Mouse (Mus musculus) forebrain, embryonic 10.5 days (tissue): ENCODE data around the gene Esr2. TPM values are rescaled to one million over a fixed set of nuclear protein-coding genes. Genes with fewer than 3 reads are reported as not detected.
A peak's percentile ranks its signal among the peaks of the same experiment; 100 is the strongest.
"Not testable (repeated sequence)": the region's sequence is repeated elsewhere in the genome, so short reads cannot be mapped to it uniquely, and the experiment has no call there.

Experiments used
- DNase-seq: peaks from one replicate; pipeline ENCODE4 v3.0.0-alpha.2; 2017; ENCODE audit warnings: low spot score; ENCODE audit errors: extremely low spot score
- H3K27ac ChIP-seq: fragments of 300-500 bp; sonication (generic); 2 replicates; pipeline ENCODE4 v1.5.1; 2016; ENCODE audit warnings: mild to moderate bottlenecking
- H3K27me3 ChIP-seq: fragments of 300-500 bp; sonication (generic); 2 replicates; pipeline ENCODE4 v1.6.1; 2016; ENCODE audit warnings: mild to moderate bottlenecking; ENCODE audit not compliant: poor library complexity, severe bottlenecking
- H3K36me3 ChIP-seq: fragments of 300-500 bp; sonication (generic); replicated peaks from 2 replicates; pipeline ENCODE4 v1.6.1; 2016; ENCODE audit warnings: mild to moderate bottlenecking, moderate library complexity
- H3K4me1 ChIP-seq: fragments of 300-500 bp; sonication (generic); 2 replicates; pipeline ENCODE4 v1.6.1; 2016
- H3K4me3 ChIP-seq: fragments of 300-500 bp; sonication (generic); 2 replicates; pipeline ENCODE4 v1.5.1; 2016; ENCODE audit warnings: mild to moderate bottlenecking, moderate library complexity
- H3K9me3 ChIP-seq: fragments of 300-500 bp; sonication (generic); 2 replicates; pipeline ENCODE4 v1.6.1; 2016; ENCODE audit warnings: mild to moderate bottlenecking, moderate library complexity
- WGBS: fragments of 180-500 bp; shearing (Covaris S2); methylation state at CpG from one replicate; pipeline ENCODE4 v1.1.7; 2016; 5-methylcytosine and 5-hydroxymethylcytosine counted together
- polyA plus RNA-seq: library from polyadenylated mRNA; unstranded; fragments of >200 nt; fragmentation: Nextera tagmentation; extraction: Ambion mirVana; gene quantifications from 2 replicates; pipeline ENCODE4 v1.2.1, GENCODE M21; 2016

Gene Esr2
- 0.10 and 0.47 TPM in 2 replicates for polyA plus RNA-seq

DNA sequence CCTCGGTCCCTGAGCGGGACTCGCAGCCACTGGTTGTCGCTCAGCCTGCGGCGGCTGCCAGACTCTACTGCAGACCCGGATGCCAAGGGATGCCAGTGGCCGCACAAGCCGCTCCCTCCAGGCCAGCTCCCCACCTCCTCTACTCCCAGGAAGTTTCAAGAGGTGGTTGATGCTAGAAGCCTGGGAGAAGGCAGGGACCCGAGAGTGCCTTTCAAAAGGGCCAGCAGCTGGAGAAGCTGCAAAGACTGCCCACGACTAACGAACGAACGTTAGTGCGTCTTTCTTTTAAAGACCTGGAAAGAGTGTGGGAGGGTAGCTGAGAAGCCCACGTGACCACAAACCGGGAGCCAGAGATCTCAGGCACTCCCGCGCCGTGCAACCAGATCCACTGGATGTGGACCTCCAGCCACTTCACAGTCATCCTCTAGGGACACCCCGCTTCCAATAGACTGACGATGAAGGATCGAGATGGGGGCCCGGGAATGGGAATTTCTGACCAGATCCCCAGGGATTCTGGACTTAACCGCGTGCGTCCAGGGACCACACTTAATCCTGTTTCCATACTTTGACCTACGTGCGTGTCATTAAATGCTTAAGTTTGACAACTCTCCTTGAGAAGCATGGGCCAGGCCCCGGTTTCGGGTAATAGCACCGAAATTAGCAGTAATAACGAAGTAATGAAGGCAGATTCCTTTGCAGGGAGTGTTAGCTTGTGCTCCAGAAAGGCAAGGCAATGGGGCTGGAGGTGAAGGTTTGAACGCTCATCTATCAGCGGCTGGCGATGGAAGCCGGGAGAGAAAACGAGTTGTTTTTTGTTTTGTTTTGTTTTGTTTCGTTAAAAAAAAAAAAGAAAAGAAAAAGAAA lies at the start of gene Esr2:
TSS of gene Esr2 (minus strand) at position 260 of the 864 bp plus-strand sequence.
- WGBS, result under 1% methylated on average over 39 of the region's 39 CpGs
- H3K9me3 ChIP-seq, result no peaks in the 10 kb centered on the region
- H3K27ac ChIP-seq, result no peak within 1 kb of the TSS; the same call in 1 of the 2 replicates
- peak within 1 kb of the TSS; percentile 58 for H3K4me3 ChIP-seq
- peaks cover 9% of the 10 kb centered on the region for H3K4me1 ChIP-seq
- H3K36me3 ChIP-seq, result no peaks in the 10 kb centered on the region
- peaks cover 33% of the 10 kb centered on the region for H3K27me3 ChIP-seq
- DNase-seq, result peak; percentile 57

GRCm38 (mm10) chr12:76222104-76222503 lies 45.0 kb upstream of the Esr2 start:
- not testable (repeated sequence) for DNase-seq, H3K9me3 ChIP-seq, H3K4me1 ChIP-seq, H3K36me3 ChIP-seq, H3K27me3 ChIP-seq, H3K4me3 ChIP-seq, H3K27ac ChIP-seq
- 53% methylated on average over 5 of the region's 8 CpGs for WGBS

DNA sequence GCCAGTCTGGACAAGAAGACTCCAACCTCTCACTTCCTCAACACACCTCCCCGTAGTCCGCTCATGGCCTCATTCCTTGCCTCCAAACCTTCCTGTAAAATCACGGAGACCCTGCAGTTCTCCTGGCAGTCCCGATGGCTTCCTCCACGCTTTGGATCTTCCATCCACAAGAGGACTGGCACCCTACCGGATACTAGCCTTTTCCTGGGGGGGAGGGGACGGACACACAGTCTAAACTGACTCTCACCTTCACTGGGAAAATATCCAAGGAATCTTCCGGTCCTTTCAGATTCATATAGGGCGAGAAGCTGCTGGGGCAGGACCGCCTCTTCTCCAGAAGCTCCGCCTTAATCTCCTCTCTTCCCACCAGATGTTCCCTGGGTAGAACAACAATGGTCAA lies 39.7 kb upstream of the Esr2 start:
- H3K4me3 ChIP-seq, result no peak overlapping the region
- no peak for DNase-seq
- 76% methylated on average over 11 of the region's 11 CpGs for WGBS
- H3K4me1 ChIP-seq, result peaks cover 7% of the 10 kb centered on the region
- H3K9me3 ChIP-seq, result no peaks in the 10 kb centered on the region
- H3K27me3 ChIP-seq, result no peaks in the 10 kb centered on the region
- no peak overlapping the region for H3K27ac ChIP-seq
- no peaks in the 10 kb centered on the region for H3K36me3 ChIP-seq

- Histone ChIP-seq H3K27me3 (no peaks in the 10 kb centered on the region), H3K9me3 (no peaks in the 10 kb centered on the region), H3K36me3 (no peaks in the 10 kb centered on the region), H3K4me1 (peaks cover 7% of the 10 kb centered on the region), H3K4me3 (no peak overlapping the region), H3K27ac (no peak overlapping the region)
- DNase-seq, result no peak
- WGBS, result 24% methylated on average over 5 of the region's 5 CpGs
These were observed 38.1 kb upstream of the Esr2 start for GRCm38 (mm10) chr12:76215121-76215520.

DNA sequence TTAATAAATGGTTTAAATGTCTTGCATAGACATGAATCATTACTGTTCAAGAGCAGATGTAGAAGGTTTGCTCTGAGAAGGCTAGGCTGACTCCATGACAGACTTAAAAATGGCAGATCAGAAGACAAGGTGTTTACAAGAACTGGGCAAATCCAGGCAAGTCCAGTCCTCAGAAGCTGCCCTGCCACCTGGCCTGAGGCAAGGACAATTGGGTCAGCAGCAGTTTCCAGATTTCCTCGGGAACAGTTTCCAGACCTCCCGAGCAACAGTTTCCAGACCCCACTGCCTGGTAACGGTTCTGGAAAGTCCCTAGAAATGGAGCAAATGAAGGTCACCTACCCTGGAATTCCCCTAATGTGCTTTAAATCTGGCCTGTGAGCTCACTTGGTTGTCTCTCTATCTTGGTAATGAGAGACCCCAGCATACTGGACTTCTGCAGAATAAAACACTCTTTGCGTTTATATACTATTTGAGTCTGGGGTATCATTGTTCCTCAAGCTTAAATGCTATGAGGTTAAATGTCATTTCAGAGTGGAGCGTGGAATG lies 32.4 kb upstream of the Esr2 start:
- no peak for DNase-seq
- Histone ChIP-seq H3K36me3 (no peaks in the 10 kb centered on the region), H3K27me3 (no peaks in the 10 kb centered on the region), H3K9me3 (no peaks in the 10 kb centered on the region), H3K4me3 (no peak overlapping the region), H3K4me1 (no peaks in the 10 kb centered on the region), H3K27ac (no peak overlapping the region)
- 92% methylated on average over 5 of the region's 5 CpGs for WGBS

DNA sequence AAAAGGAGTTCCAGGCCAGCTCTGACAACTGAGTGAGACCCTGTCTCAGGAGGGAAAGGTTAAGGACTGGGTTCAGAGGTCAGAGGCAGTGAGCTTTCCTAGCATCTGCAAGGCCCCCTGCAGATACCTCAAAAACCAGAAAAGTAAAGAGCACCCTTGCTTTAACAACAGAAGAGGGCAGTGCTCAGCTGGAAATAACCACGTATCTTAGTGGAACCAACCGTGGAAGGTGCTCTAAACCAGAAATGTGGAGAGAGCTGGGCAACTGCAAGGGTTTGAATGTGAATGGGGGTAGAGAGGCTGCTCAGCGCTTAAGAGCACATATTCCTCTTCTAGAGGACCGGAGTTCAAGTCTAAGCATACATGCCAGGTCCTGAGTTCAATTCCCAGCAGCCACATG lies 23.3 kb upstream of the Esr2 start:
- 80% methylated on average over 4 of the region's 4 CpGs for WGBS

DNA sequence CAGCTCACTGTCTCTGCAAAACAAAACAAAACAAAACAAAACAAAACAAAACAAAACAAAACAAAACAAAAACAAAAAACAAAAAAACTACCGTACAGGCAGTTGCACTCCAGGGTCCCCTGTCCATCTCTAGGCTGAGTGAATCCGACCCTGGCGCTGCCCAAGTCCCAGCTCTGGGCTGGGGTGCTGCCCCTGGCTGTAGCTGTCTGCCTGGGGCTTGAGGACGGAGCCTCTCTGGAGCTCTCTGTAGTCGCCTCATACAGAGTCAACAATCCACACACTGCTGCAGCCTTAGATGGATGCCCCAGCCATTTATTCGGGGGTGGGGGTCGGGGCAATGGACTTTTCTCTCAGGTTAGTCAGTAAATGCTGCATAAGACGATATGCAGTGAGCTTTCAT lies 20.0 kb upstream of the Esr2 start:
- 39% methylated on average over 8 of the region's 8 CpGs for WGBS
- peak overlapping the region; percentile 56; the same call in 1 of the 2 replicates for H3K27ac ChIP-seq
- H3K27me3 ChIP-seq, result peaks cover 22% of the 10 kb centered on the region
- peak; percentile 27 for DNase-seq
- peaks cover 17% of the 10 kb centered on the region for H3K4me1 ChIP-seq
- peak overlapping the region; percentile 54 for H3K4me3 ChIP-seq
- no peaks in the 10 kb centered on the region for H3K36me3 ChIP-seq
- H3K9me3 ChIP-seq, result no peaks in the 10 kb centered on the region

More for the DNA sequence above, 23.3 kb upstream of the Esr2 start:
- no peaks in the 10 kb centered on the region for H3K9me3 ChIP-seq
- H3K27me3 ChIP-seq, result peaks cover 13% of the 10 kb centered on the region
- DNase-seq, result no peak
- H3K27ac ChIP-seq, result no peak overlapping the region
- H3K4me1 ChIP-seq, result peaks cover 17% of the 10 kb centered on the region
- H3K4me3 ChIP-seq, result no peak overlapping the region
- no peaks in the 10 kb centered on the region for H3K36me3 ChIP-seq

DNA sequence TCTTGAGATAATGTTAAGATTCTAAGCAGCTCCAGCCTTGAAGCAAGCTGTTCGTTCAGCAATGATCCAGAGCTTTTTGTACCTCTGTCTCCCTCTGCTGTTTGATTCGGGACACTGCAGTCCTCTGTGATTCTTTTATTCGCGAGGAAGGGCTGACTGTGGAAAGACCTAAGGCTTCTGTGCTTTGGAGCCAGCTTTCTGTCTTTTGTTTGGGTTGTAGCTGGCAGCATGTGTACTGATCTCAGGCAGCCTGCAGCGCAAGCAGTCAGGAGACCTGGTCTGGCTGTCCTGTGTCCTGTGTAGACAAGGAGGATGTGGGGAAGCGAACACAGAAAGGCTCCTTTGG lies 19.6 kb upstream of the Esr2 start:
- Histone ChIP-seq H3K27me3 (peaks cover 22% of the 10 kb centered on the region), H3K4me1 (peaks cover 17% of the 10 kb centered on the region), H3K9me3 (no peaks in the 10 kb centered on the region), H3K4me3 (peak overlapping the region; percentile 54), H3K36me3 (no peaks in the 10 kb centered on the region), H3K27ac (peak overlapping the region; percentile 74)
- DNase-seq, result peak; percentile 83
- 5% methylated on average over 6 of the region's 6 CpGs for WGBS

- peak overlapping the region; percentile 74 for H3K27ac ChIP-seq
- WGBS, result 1% methylated on average over 22 of the region's 22 CpGs
- no peaks in the 10 kb centered on the region for H3K9me3 ChIP-seq
- H3K36me3 ChIP-seq, result no peaks in the 10 kb centered on the region
- peak; percentile 85 for DNase-seq
- peaks cover 22% of the 10 kb centered on the region for H3K27me3 ChIP-seq
- H3K4me1 ChIP-seq, result peaks cover 17% of the 10 kb centered on the region
- H3K4me3 ChIP-seq, result peak overlapping the region; percentile 54
These were observed 19.1 kb upstream of the Esr2 start for GRCm38 (mm10) chr12:76195912-76196708.

- no peak for DNase-seq
- 80% methylated on average over 3 of the region's 3 CpGs for WGBS
These were observed 17.5 kb upstream of the Esr2 start for GRCm38 (mm10) chr12:76194526-76194925.

DNA sequence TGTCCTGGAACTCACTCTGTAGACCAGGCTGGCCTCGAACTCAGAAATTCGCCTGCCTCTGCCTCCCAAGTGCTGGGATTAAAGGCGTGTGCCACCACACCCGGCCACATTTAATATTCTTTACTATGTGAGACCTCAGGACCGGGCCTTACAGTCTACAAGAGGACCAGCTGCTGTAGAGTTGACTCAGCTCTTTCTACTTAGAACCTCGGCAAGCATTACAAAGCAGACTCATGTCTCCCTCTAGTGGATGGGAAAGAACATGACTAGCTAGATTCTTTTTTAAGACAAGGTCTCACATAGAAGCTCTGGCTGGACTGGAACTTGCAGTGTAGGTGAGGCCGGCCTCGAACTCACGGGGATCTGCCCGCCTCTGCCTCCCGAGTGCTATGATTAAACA lies 13.9 kb upstream of the Esr2 start:
- DNase-seq, result no peak
- Histone ChIP-seq H3K4me3 (no peak overlapping the region), H3K27ac (no peak overlapping the region), H3K4me1 (peaks cover 5% of the 10 kb centered on the region), H3K27me3 (peaks cover 14% of the 10 kb centered on the region), H3K9me3 (no peaks in the 10 kb centered on the region), H3K36me3 (no peaks in the 10 kb centered on the region)
- WGBS, result 49% methylated on average over 11 of the region's 11 CpGs

More at GRCm38 (mm10) chr12:76194526-76194925, 17.5 kb upstream of the Esr2 start:
- no peaks in the 10 kb centered on the region for H3K36me3 ChIP-seq
- no peak overlapping the region for H3K4me3 ChIP-seq
- H3K27me3 ChIP-seq, result peaks cover 22% of the 10 kb centered on the region
- no peaks in the 10 kb centered on the region for H3K9me3 ChIP-seq
- peaks cover 17% of the 10 kb centered on the region for H3K4me1 ChIP-seq
- H3K27ac ChIP-seq, result no peak overlapping the region

- no peak overlapping the region for H3K27ac ChIP-seq
- H3K9me3 ChIP-seq, result no peaks in the 10 kb centered on the region
- H3K4me3 ChIP-seq, result no peak overlapping the region
- H3K36me3 ChIP-seq, result no peaks in the 10 kb centered on the region
- 50% methylated on average over 8 of the region's 8 CpGs for WGBS
- DNase-seq, result no peak
- no peaks in the 10 kb centered on the region for H3K4me1 ChIP-seq
- no peaks in the 10 kb centered on the region for H3K27me3 ChIP-seq
These were observed 10.8 kb upstream of the Esr2 start for GRCm38 (mm10) chr12:76187849-76188248.

DNA sequence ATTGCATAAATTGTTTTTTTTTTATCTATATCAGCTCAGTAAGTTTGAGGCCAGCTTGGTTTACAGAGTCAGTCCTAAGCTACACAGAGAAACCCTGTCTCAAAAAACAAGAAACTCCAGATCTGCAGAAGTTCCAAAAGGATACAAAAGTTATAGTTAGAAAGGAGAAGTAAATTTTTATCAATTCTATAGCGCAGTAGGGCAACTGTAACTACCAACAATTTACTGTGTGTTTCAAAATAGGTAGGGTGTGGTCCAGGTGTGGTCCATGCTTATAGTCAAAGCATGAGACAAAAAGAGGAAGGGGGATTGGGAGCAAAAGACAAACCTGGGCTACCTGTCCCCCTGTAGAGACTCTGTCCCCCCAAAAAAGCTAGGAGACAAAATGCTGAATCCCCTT lies 9.4 kb upstream of the Esr2 start:
- no peaks in the 10 kb centered on the region for H3K9me3 ChIP-seq
- no peak overlapping the region for H3K27ac ChIP-seq
- no peaks in the 10 kb centered on the region for H3K4me1 ChIP-seq
- DNase-seq, result no peak
- WGBS, result 96% methylated on average over 1 of the region's 1 CpGs
- no peak overlapping the region for H3K4me3 ChIP-seq
- no peaks in the 10 kb centered on the region for H3K36me3 ChIP-seq
- no peaks in the 10 kb centered on the region for H3K27me3 ChIP-seq
